Mouse (Mus musculus) heart, postnatal 10 days (tissue): ENCODE data around the gene Pamr1. TPM values are rescaled to one million over a fixed set of nuclear protein-coding genes. Genes with fewer than 3 reads are reported as not detected.

Experiments
- DNase-seq, 2 experiments: peaks; one replicate each; pipeline ENCODE4 v3.0.0; 2021
- intact Hi-C: fragments of 180-260 bp; cut with DNase I; formaldehyde crosslinking; loops from one replicate; pipeline ENCODE4 v1.15.1; 2025
- total RNA-seq, 2 experiments: library from RNA; stranded (reverse); gene quantifications; 2 replicates each; pipeline ENCODE4 v1.2.3; 2021

The Pamr1 gene
- total RNA-seq, 2 experiments from 2014 or later = 8.9 to 9.7 TPM

DNA sequence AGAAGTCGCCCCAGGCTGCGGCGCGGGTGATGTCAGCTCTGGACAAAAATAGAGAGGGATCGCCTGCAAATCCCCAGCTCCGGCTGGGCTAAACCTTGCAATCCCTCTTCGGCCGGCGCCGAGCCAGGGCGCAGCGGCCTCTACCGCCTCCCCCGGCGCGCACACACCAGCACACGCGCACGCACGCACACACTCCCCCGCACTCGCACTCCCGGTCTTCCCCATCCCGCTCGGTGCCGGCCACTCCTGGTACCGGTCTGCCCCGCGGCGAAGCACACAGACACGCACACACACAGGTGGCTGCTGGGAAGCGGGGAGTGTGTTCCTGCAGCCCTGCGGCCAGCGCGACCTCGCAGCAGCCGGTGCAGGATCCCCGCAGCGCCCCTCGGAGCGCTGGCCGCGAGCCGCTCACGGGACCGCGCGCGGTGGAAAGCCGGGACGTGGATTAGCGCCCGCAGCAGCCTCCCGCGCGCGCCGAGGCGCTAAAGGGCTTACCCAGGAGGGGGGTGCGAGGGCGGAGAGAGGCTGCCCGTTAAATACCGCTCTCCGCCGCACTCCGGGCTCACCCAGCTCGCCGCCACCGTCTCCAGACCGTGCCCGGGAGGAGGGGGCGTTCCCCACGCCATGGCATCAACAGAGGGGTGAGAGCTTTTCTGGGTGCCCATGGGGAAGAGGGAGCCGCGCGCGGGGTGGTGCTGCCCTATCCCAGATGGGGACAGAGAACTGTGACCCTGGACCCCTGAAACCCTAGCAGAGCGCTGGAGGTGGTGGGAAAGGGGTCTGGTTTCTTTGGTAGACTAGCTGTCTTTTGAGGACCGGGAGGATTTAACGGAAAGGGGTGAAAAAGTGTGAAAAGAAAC lies 109.1 kb downstream of the Pamr1 start:
- DNase-seq = peak; percentile 27 to 41
- intact Hi-C loops = loop anchor here (5.0 kb wide), 1 partner anchor 67 kb away; no protein-coding TSS in a partner anchor

DNA sequence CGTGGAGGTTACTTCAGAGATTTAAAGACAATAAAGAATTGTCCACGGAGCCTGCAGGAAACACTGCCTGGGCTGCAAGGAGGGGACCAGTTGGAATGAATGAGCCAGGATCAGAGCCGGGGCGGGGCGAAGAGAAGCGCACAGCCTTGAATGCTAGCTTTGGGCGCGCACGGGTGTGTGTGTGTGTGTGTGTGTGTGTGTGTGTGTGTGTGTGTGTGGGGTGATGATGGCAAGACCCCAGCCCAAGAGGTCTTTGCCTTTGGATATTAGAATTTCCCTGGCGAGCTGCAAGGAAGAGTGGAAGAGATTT lies 109.7 kb downstream of the Pamr1 start:
- DNase-seq = peak in 1 of 2 experiments; percentile 27
- intact Hi-C loops = loop anchor here (5.0 kb wide), 1 partner anchor 67 kb away; no protein-coding TSS in a partner anchor

DNA sequence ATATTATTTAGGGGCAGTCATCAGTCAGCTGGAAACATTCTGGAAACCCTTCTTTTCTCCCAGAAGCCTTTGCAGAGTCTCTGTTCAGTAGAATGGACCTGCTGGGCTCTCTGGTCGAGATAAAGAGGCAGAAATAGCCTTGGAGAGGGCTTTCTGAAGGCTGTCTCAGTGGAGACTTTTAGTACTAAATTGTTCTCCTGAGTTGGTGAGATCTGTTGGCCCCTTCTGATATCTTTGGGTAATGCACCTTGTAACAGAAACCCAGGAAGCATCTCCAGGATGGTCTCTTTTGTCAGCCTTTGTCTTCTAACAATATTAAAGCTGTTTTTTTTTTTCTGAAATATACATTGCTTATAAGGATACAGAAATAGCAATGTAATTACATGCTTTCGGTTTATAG lies 111.2 kb downstream of the Pamr1 start:
- no peak for DNase-seq
- intact Hi-C loops = no loop called here

DNA sequence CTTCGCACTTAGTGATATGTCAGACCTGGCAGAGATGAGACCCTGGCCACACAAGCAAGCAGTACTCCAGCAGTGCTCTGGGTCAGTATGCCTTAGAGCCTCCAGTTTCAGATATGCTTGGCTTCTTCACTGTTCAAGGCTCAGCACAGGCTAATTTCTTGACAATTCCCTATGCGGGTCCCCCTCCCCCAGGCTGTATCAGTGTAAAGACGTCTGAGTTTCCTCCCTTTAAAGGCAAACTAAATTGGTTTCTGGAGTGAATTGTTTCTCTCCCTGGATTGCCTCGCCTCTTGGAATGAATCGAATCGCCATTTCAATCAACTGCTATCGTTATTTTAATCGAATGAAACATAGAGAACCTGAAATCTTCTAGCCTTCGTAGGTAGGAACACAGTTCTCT lies 113.1 kb downstream of the Pamr1 start:
- intact Hi-C loops = no loop called here
- no peak for DNase-seq

DNA sequence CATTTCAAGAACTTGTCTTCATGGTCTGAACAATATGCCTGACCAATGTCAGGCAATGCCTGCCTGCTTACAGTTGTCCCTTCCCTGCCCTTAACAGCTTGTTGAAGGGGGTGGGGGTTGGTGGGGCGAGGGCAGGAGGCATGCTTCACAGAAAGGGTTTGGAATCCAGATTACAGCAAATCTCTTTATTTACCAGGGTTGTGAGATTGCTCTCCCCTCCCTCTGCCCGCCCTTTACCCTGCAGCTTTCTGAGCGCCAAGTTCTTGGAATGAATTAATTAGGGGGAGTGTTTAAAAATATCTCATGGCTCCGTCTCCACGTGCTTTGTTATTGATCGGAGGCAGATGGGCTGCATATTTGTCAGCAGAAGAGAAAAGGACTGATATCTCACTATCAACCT lies 113.5 kb downstream of the Pamr1 start:
- intact Hi-C loops = no loop called here
- DNase-seq = no peak

DNA sequence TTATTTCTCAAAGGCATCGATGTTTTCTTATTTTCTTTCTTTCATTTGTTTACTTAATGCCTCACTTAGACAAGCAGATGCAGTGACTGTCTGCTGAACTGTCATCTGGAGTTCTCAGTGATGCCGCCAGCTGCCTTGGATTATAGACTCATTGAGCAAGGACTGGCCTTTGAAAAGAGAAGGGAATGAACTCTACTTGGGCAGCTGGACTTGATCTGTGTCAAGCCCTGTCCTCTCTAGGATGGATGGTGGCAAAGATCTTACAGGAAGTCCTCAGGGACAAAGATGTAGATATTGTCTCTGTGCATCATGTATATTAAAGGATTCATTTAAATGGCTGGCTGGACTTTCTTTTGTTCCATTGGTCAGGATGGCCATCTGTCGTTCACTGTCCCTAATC lies 114.1 kb downstream of the Pamr1 start:
- intact Hi-C loops = no loop called here

DNA sequence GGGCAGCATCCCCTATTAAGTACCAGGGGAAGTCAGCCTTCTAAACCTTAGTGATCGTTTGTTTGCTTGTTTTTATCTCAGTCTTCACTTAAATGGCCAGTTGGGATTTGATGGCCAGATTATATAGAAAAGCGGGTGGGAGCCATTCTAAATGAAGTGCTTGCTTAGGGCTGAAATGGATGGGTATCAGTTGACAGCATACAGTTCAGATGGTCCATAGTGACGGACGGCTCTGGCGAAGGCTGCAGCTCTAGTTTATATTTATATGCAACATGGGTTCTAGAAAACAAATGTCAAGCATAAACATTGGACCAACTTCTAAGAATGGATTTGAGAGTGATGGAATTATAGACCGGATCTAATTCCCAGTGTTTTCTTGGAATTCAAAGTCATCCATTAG lies 118.2 kb downstream of the Pamr1 start:
- no peak for DNase-seq
- intact Hi-C loops = no loop called here

More for the DNA sequence above, 114.1 kb downstream of the Pamr1 start:
- no peak for DNase-seq

DNA sequence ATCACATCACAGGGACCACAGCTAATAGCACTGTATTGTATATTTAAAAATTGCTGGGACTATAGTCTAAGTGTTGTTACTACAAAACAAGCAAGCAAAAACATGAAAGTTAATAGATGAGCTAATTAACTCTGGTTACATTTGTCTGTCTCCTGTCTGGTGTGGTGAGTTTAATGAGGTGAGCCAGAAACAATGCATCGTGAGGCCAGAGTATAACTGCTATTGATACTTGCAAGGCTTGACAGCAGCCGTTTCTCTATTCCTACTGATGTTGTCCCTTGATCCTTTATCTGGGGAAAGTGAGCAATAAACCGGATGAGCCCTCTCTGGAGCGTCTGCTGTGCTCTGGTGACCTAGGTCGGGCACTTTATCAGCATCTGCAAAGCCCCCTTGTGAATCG lies 119.8 kb downstream of the Pamr1 start:
- intact Hi-C loops = no loop called here
- no peak for DNase-seq

DNA sequence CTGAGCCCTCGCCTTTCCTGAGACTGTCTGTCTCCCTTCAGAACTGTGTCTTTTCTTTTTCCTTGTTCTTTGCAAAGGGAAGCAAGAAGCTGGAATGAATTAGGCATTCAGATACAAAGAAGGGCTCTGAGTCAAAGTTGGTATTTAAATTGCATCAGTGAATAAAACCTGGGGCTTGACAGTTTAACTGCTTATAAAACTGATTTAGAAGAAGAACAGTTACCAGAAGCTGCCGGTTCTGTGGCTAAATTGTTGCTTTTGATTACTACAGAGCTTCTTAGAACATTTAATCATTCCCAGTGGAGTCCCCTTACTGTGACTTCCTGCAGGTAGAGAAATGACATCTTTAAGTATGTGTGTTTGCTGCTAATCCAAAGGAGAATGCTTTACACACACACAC lies 124.8 kb downstream of the Pamr1 start:
- intact Hi-C loops = loop anchor here (5.0 kb wide), 1 partner anchor 82 kb away; no protein-coding TSS in a partner anchor

DNA sequence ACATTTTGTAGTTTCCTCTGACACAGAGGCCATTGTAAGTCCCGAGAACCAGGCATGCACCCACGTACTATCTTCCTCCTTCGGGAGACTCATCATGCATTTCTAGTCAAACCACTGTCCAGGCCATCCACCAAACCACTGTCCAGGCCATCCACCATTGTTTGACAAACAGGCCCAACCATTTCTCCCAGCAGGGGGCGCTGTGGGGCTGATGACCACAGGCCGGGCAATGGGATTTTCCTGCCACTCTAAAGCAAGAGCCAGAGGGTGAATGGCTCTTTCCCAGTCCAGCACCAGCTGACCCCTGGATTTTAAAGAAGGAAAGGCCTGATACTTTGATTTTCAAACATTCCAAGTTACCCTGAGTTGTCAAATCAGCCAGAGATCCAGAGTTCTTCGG lies 125.5 kb downstream of the Pamr1 start:
- peak; percentile 20 to 59 for DNase-seq
- intact Hi-C loops = no loop called here

More for the DNA sequence above, 124.8 kb downstream of the Pamr1 start:
- no peak for DNase-seq

DNA sequence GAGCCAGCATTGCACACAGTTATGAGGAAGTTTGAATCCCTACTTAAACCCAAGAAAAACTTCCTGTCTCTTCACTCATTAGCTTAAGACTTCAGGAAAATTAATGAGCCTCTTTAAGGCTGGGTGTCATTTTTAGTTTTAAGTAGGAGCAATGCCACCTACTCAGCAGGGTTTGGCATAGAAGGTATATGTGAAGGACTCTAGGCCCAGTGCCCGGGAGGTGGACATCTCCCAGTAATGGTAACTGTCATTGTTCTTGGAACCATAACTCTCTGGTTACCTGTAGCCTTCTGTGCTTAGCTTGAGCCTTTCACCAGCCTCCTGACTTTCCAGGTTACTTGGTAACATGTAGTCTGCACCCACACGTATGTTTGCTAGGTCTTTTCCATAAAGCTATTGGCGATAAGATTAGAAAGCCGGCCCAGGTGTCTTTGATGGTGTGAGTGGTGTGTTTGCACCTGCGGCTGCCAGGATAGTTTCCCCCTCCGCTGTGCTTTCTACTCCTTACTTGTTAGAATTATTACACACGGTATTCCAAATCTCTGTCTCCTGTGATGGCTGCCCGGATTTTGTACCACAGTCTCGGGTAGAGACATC lies 127.0 kb downstream of the Pamr1 start:
- DNase-seq = no peak
- intact Hi-C loops = no loop called here

DNA sequence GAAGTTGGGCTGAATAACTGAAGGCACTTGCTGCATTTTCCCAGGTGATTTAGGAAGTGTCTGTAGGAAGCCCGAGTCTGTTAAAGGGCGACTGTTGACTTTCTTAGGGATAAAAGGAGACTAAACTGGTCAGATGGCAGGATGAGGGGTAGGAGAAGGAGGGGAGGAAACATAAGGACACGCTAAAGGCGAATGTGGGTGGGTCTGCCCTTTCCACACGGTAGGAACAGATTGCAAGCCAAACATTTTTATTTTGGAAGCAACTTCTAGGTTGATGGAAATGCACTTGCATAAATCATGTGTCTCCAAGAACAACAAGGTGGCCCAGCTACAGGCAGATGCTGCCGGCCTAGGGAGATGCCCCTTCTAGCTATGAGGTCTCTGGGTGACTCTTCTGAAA lies 127.6 kb downstream of the Pamr1 start:
- DNase-seq = no peak
- intact Hi-C loops = no loop called here

DNA sequence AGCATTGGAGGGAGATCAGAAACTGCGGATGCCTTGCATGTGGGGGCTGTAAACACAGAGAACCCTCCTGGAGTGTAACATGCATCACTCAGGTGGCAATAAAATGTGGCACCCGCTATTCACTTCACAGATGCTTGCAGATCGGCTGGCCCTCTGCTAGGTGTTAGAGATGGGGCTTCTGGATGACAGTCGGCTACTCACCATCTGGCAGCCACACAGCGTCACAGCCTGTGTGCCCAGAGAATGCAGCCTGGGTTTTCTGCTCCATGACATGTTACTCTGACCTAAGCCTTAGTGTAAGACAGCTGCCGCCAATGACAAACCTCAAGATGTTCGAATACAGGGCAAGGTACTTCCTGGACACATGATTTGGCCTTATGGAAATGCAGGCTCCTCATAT lies 131.5 kb downstream of the Pamr1 start:
- no peak for DNase-seq
- intact Hi-C loops = loop anchor here (5.0 to 10.0 kb wide), 3 partner anchors 121 to 743 kb away; no protein-coding TSS in a partner anchor

DNA sequence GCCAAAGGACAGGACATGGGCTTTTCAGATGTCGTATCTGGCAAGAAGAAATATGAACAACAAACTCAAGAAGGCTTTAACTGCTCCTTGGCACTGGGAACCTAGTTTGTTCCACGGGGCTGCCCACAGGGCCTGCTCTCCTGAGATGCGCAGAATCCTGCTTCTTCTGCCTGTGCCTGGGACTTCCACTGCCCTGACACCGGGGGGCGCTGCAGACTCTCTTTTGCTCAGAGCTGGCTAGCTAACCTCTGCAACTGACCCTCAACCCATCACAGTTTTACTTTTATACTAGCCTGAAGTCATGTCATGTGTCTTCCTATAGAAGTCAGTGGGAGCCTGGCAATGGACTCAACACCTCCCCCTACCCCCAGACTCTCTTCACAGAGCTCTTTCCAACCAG lies 132.4 kb downstream of the Pamr1 start:
- peak; percentile 38 to 72 for DNase-seq
- intact Hi-C loops = loop anchor here (1.0 to 10.0 kb wide), 4 partner anchors 120 to 743 kb away; no protein-coding TSS in a partner anchor

DNA sequence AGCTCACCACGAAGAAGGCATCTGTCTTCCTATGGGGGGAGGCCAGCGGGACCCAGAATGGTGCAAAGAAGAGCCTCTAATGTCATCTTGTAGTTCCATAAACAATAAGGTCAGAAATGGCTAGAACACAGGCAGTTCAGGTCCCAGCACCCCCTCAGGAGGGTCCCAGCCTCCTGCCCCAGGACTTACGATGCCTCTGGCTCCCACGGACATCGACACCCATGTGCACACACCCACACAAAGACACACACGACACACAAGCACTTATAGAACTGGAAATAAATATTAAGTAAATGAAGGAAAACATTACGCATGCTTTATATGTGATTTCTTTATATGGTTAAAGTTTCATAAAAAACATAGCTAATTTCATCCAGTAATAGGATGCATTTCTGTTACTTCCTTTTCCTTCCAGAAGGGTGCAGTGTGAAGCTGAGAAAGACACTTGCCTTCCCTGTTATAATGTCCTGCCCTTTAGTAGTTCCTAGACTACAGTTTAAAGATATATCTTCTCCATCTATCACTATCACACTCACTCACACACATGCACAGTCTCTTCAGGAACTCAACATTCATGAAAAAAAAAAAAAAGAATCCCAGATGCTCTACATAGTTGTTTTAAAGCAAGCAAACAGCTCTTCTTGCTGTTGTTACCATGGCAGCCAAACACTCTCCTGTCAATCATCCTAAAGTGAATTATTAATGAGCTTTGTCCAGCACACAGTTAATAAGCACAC lies 135.7 kb downstream of the Pamr1 start:
- peak; percentile 20 to 50 for DNase-seq
- intact Hi-C loops = loop anchor here (2.0 to 10.0 kb wide), 4 partner anchors 67 to 739 kb away; no protein-coding TSS in a partner anchor

DNA sequence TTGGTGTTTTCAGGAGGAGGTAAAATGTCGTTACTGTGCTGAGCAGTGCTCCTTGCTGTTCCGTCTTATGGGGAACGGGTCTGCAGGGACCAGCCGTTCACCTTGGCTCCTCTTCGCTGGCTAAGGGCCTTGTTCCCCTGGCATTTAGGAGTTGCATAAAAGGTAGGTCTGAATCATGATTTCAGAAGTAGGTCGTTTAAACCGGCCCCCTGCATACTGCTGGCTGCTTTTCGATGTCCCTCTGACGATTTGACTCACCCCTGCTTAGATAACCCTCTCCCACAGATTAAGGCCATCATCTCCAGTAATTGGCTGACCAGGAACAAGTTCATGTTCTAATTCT lies 136.3 kb downstream of the Pamr1 start:
- intact Hi-C loops = loop anchor here (2.0 to 10.0 kb wide), 3 partner anchors 66 to 739 kb away; no protein-coding TSS in a partner anchor
- DNase-seq = no peak

Other genes with a start within 250 kb of the Pamr1 start
- gene Trim44, start 142.2 kb upstream of the Pamr1 start, total RNA-seq = 10 to 100 TPM; 38.6 to 40.6 TPM
- gene Fjx1, start 97.5 kb upstream of the Pamr1 start, total RNA-seq = 1 to 10 TPM; 2.3 to 2.4 TPM
- gene Slc1a2, start 108.6 kb downstream of the Pamr1 start, total RNA-seq = under 1 TPM; 0.20 to 0.26 TPM